Mouse (Mus musculus) liver (tissue): ENCODE measurements at regions not wholly inside any gene's neighbourhood (a gene's known extent, or its start where the extent isn't known, plus 50 kb on each side); places are given as distances from the start of the nearest gene placed in this dataset.

Experiments used
- DNase-seq: peaks from one replicate; pipeline ENCODE4 v3.0.0-alpha.2; 2020; ENCODE audit warnings: mixed read lengths

GRCm38 (mm10) chr12:92618519-92618918 lies 769.6 kb upstream of the Sel1l start:
- no peak for DNase-seq

- no peak for DNase-seq
These were observed 752.7 kb upstream of the Sel1l start for GRCm38 (mm10) chr12:92601673-92602072.

GRCm38 (mm10) chr12:92589725-92590124 lies 740.8 kb upstream of the Sel1l start:
- no peak for DNase-seq

- DNase-seq: no peak
These were observed 740.3 kb upstream of the Sel1l start for GRCm38 (mm10) chr12:92589305-92589704.

- DNase-seq: no peak
These were observed 729.6 kb upstream of the Sel1l start for GRCm38 (mm10) chr12:92578596-92578995.
